Mouse (Mus musculus) embryonic facial prominence, embryonic 14.5 days (tissue): Measurements from ENCODE around the gene Plgrkt. TPM values are rescaled to one million over a fixed set of nuclear protein-coding genes. Genes with fewer than 3 reads are reported as not detected.

ENCODE experiments used
- ATAC-seq: fragments of 200-750 bp; cut with Nextera tagmentation; 2 replicates; pipeline ENCODE4 v1.8.0; 2017; ENCODE audit warnings: low read depth, moderate number of reproducible peaks, moderate TSS enrichment
- DNase-seq: peaks from one replicate; pipeline ENCODE4 v3.0.0-alpha.2; 2015; ENCODE audit warnings: low spot score
- H3K27ac ChIP-seq: fragments of 300-500 bp; sonication (generic); replicated peaks from 2 replicates; pipeline ENCODE4 v1.5.1; 2014; ENCODE audit warnings: low read depth, mild to moderate bottlenecking, low read length, moderate library complexity
- H3K27me3 ChIP-seq: fragments of 300-500 bp; sonication (generic); replicated peaks from 2 replicates; pipeline ENCODE4 v1.6.1; 2014; ENCODE audit warnings: low read length; ENCODE audit not compliant: control insufficient read depth, insufficient read depth
- H3K36me3 ChIP-seq: fragments of 300-500 bp; sonication (generic); 2 replicates; pipeline ENCODE4 v1.6.1; 2014; ENCODE audit warnings: low read length, mixed read lengths; ENCODE audit not compliant: control insufficient read depth, insufficient read depth
- H3K4me1 ChIP-seq: fragments of 300-500 bp; sonication (generic); 2 replicates; pipeline ENCODE4 v1.6.1; 2014; ENCODE audit warnings: antibody characterized with exemption, low read length; ENCODE audit not compliant: control insufficient read depth, insufficient read depth
- H3K4me2 ChIP-seq: fragments of 300-500 bp; sonication (generic); 2 replicates; pipeline ENCODE4 v1.6.1; 2014; ENCODE audit warnings: low read depth, mild to moderate bottlenecking, low read length, moderate library complexity, mixed read lengths
- H3K4me3 ChIP-seq: fragments of 300-500 bp; sonication (generic); 2 replicates; pipeline ENCODE4 v1.5.1; 2014; ENCODE audit warnings: low read depth, mild to moderate bottlenecking, low read length
- H3K9ac ChIP-seq: fragments of 300-500 bp; sonication (generic); 2 replicates; pipeline ENCODE4 v1.6.1; 2014; ENCODE audit warnings: low read depth, mild to moderate bottlenecking, low read length, moderate library complexity, mixed read lengths
- H3K9me3 ChIP-seq: fragments of 300-500 bp; sonication (generic); 2 replicates; pipeline ENCODE4 v1.6.1; 2016; ENCODE audit warnings: low read length; ENCODE audit not compliant: control insufficient read depth
- WGBS: fragments of 180-500 bp; shearing (Covaris S2); extraction: QIAGEN DNeasy Blood & Tissue Kit; methylation state at CpG from one replicate; pipeline ENCODE4 v1.1.7; 2014; 5-methylcytosine and 5-hydroxymethylcytosine counted together
- polyA plus RNA-seq: library from polyadenylated mRNA; unstranded; fragments of >200 nt; fragmentation: Nextera tagmentation; extraction: Ambion mirVana; gene quantifications from 2 replicates; pipeline ENCODE4 v1.2.1, GENCODE M21; 2014

The Plgrkt gene
- polyA plus RNA-seq, 1 experiment from 2014 or later: 66.9 TPM

DNA sequence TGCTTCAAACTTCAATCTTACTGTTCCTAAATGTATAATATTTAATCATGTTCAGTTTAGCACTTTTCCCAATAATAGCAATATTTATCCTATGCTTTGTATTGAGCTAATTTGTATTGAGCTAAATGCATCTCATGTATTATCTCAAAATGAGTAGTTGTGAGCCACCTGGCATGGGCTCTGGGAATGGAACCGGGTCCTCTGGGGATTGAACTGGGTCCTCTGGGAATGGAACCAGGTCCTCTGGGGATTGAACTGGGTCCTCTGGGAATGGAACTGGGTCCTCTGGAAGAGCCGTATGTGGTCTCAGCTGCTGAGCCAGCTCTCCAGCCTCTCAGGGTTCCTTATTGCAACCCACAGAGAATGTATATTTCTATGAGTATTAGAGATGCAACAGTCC, 65.1 kb downstream of the Plgrkt start:
- Histone ChIP-seq H3K27me3 (no peaks in the 10 kb centered on the region), H3K4me3 (no peak overlapping the region), H3K27ac (no peak overlapping the region), H3K4me2 (no peak overlapping the region), H3K4me1 (no peaks in the 10 kb centered on the region), H3K9me3 (no peaks in the 10 kb centered on the region), H3K36me3 (peaks cover 62% of the 10 kb centered on the region), H3K9ac (no peak overlapping the region)
- no peak for ATAC-seq
- no peak for DNase-seq
- WGBS: 90% methylated on average over 2 of the region's 2 CpGs

DNA sequence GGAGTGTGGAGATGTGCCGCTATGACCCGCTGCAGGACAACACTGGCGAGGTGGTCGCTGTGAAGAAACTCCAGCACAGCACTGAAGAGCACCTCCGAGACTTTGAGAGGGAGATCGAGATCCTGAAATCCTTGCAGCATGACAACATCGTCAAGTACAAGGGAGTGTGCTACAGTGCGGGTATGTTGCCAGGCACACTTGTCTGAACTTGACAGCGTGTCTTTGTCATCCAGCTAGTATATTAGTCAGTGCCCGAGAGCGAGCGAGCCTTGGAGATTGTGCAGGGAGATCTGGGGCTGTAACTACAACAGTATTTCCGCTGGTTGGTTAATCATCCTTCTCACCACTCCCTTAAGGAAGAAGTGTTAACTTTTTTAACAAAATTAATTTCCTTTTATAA, 66.3 kb downstream of the Plgrkt start:
- H3K36me3 ChIP-seq: peaks cover 70% of the 10 kb centered on the region
- no peak for DNase-seq

More for the DNA sequence above, 66.3 kb downstream of the Plgrkt start:
- Histone ChIP-seq H3K4me2 (no peak overlapping the region), H3K9ac (no peak overlapping the region), H3K27ac (no peak overlapping the region), H3K4me1 (no peaks in the 10 kb centered on the region), H3K9me3 (no peaks in the 10 kb centered on the region), H3K4me3 (no peak overlapping the region), H3K27me3 (no peaks in the 10 kb centered on the region)
- no peak for ATAC-seq
- 88% methylated on average over 13 of the region's 13 CpGs for WGBS

Other genes with a start within 250 kb of the Plgrkt start
- gene Jak2, start 115.6 kb downstream of the Plgrkt start, polyA plus RNA-seq: 15.3 and 16.2 TPM in 2 replicates
- gene Insl6, start 42.0 kb downstream of the Plgrkt start, polyA plus RNA-seq: 5.8 and 7.8 TPM in 2 replicates
- gene Rln1, start 32.7 kb downstream of the Plgrkt start, polyA plus RNA-seq: 0.60 and 0.96 TPM in 2 replicates
- 0.21 and 0.56 TPM in 2 replicates for gene Cd274, start 65 bp upstream of the Plgrkt start, polyA plus RNA-seq
- not detected in 2 replicates for gene Pdcd1lg2, start 43.5 kb upstream of the Plgrkt start, polyA plus RNA-seq
- 21.1 and 21.6 TPM in 2 replicates for gene Ric1, start 154.9 kb upstream of the Plgrkt start, polyA plus RNA-seq